Mouse (Mus musculus) olfactory bulb, adult 2 months (tissue): ENCODE results near the gene Rsad2.

Experiments
- CTCF ChIP-seq: fragments of 200-500 bp; IDR thresholded peaks from 2 replicates; pipeline ENCODE4 v1.5.1; 2012; ENCODE audit warnings: low read depth, mild to moderate bottlenecking, low read length, moderate library complexity; ENCODE audit not compliant: insufficient read depth
- POLR2A ChIP-seq: fragments of 200-500 bp; IDR thresholded peaks from 2 replicates; pipeline ENCODE4 v1.6.1; 2012; ENCODE audit warnings: mild to moderate bottlenecking, low read depth, low read length, moderate library complexity; ENCODE audit not compliant: insufficient read depth

GRCm38 (mm10) chr12:26398597-26398996 lies 57.7 kb downstream of the Rsad2 start:
- TF ChIP-seq CTCF (no peak), POLR2A (no peak)
